Mouse (Mus musculus): ENCODE results near the gene Insc. TPM values are rescaled to one million over a fixed set of nuclear protein-coding genes. Genes with fewer than 3 reads are reported as not detected.

Gene Insc
- total and polyA plus RNA-seq, 3 experiments = not detected

DNA sequence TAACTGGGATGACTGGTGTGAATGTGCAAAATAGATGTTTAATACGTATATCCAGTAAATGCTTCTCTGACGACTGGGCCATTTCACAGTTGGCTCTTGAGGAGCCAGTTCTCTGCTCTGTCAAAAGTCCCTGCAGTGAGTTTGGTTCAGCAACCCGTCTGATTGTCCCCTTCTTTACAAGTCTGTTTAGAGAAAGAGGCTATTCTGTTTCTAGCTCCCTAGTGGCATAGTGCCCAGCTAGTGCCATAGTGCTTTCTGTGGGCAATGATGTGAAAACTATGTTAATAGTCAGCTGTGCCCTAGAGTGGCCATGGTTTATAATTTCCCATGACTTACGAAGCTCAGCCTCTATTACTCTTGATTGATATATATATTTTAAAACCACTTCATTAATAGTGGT, 143.4 kb downstream of the Insc start:
- H3K4me1 ChIP-seq (ENCODE audit: control insufficient read depth in 1 of 2, insufficient read depth in 2 of 2) = no peaks in the 10 kb centered on the region
- H3K27ac ChIP-seq (ENCODE audit: insufficient read depth, low read depth) = no peak overlapping the region
- dilution Hi-C loops (cut with MboI; ENCODE audit: extremely low pct_ligation_motif_present, extremely low pct_unique_long_range_greater_than_20kb, low sequenced_read_pairs) (no loop called here), in situ Hi-C loops (cut with MboI; ENCODE audit: low pct_ligation_motif_present, low pct_unique_long_range_greater_than_20kb, low sequenced_read_pairs) (no loop called here)
- no peak overlapping the region for H3K4me3 ChIP-seq (replicated peaks in 1 of 3; ENCODE audit: low read depth in 2 of 3, low read length in 2 of 3, poor library complexity in 1 of 3)
- H3K79me2 ChIP-seq (replicated peaks; ENCODE audit: control insufficient read depth, extremely low read depth, insufficient read depth, poor library complexity, severe bottlenecking) = no peaks in the 10 kb centered on the region
- no peak overlapping the region for H3K4me2 ChIP-seq (ENCODE audit: insufficient read depth, low read depth, poor library complexity, severe bottlenecking)
- peaks cover 11% of the 10 kb centered on the region for H3K9me3 ChIP-seq (replicated peaks; ENCODE audit: low read length)
- no peak for DNase-seq (ENCODE audit: extremely low read depth)
- TF ChIP-seq MAFK (IDR thresholded peaks at IDR 0.05; ENCODE audit: insufficient replicate concordance, low read length) (no peak), MAZ (IDR thresholded peaks at IDR 0.05; ENCODE audit: low read depth, low read length) (no peak), POLR2AphosphoS2 (IDR thresholded peaks at IDR 0.05; ENCODE audit: low read depth, low read length) (no peak), USF2 (conservative IDR thresholded peaks at IDR 0.05; ENCODE audit: low read depth, low read length) (no peak), SIN3A (IDR thresholded peaks at IDR 0.05; ENCODE audit: low read length) (no peak), MAX (IDR thresholded peaks at IDR 0.05; ENCODE audit: low read length) (no peak), ZKSCAN1 (IDR thresholded peaks at IDR 0.05; ENCODE audit: borderline replicate concordance, low read depth, low read length) (no peak)
- no peak overlapping the region for H3K9ac ChIP-seq (ENCODE audit: insufficient read depth, low read depth)
- no peaks in the 10 kb centered on the region for H3K27me3 ChIP-seq (replicated peaks)
- H3K36me3 ChIP-seq (replicated peaks in 1 of 2; ENCODE audit: control insufficient read depth in 1 of 2, insufficient read depth in 1 of 2, low read length in 1 of 2) = no peaks in the 10 kb centered on the region

DNA sequence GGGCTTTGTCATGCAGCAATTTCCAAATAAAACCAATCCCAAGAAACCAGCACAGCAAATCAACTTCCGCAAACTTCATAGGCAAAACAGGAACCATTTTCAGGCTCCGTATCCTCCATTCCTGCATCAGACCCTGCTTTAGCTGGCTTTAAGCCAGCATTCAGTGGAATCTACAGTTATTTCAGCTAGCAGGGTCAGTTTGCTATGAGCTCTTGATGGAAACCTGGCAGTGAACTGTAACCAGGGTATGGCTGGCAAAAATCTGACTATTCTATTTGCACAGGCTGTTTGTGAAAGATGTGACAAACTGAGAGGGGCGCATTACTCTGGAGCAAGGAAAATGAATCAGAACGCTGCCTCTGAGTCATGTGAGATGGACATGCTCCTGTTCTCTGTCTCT, 146.7 kb downstream of the Insc start:
- in situ Hi-C loops (cut with MboI; ENCODE audit: low pct_ligation_motif_present, low pct_unique_long_range_greater_than_20kb, low sequenced_read_pairs) = no loop called here
- peaks cover 11% of the 10 kb centered on the region for H3K9me3 ChIP-seq (replicated peaks; ENCODE audit: low read length)
- H3K9ac ChIP-seq (ENCODE audit: insufficient read depth, low read depth) = no peak overlapping the region
- H3K4me3 ChIP-seq (replicated peaks in 1 of 3; ENCODE audit: low read depth in 2 of 3, low read length in 2 of 3, poor library complexity in 1 of 3) = no peak overlapping the region
- H3K27ac ChIP-seq (ENCODE audit: insufficient read depth, low read depth) = no peak overlapping the region
- no peak overlapping the region for H3K4me2 ChIP-seq (ENCODE audit: insufficient read depth, low read depth, poor library complexity, severe bottlenecking)
- dilution Hi-C loops (cut with MboI; ENCODE audit: extremely low pct_ligation_motif_present, extremely low pct_unique_long_range_greater_than_20kb, low sequenced_read_pairs) = no loop called here
- 0 out of 4 replicates have a peak, but pooled peaks cover 0 to 5% of the 10 kb centered on the region in 2 experiments for H3K4me1 ChIP-seq (ENCODE audit: control insufficient read depth in 1 of 2, insufficient read depth in 2 of 2)
- no peaks in the 10 kb centered on the region for H3K79me2 ChIP-seq (replicated peaks; ENCODE audit: control insufficient read depth, extremely low read depth, insufficient read depth, poor library complexity, severe bottlenecking)
- no peak for DNase-seq (ENCODE audit: extremely low read depth)
- no peak for TF ChIP-seq USF2 (conservative IDR thresholded peaks at IDR 0.05; ENCODE audit: low read depth, low read length)
- TF ChIP-seq ZC3H11A (IDR thresholded peaks at IDR 0.05; ENCODE audit: low read depth, low read length) = no peak
- TF ChIP-seq CTCF (conservative IDR thresholded peaks at IDR 0.05 in 1 of 2, IDR thresholded peaks at IDR 0.05 in 1 of 2; ENCODE audit: low read depth in 2 of 2, low read length in 2 of 2) = no peak
- no peak for TF ChIP-seq JUN (IDR thresholded peaks at IDR 0.05; ENCODE audit: insufficient read depth, low read depth, low read length)
- TF ChIP-seq POLR2A (IDR thresholded peaks at IDR 0.05; ENCODE audit: low read depth, low read length) = no peak
- no peak for TF ChIP-seq MAFK (IDR thresholded peaks at IDR 0.05; ENCODE audit: insufficient replicate concordance, low read length)
- no peak for TF ChIP-seq USF1 (IDR thresholded peaks at IDR 0.05; ENCODE audit: low read depth, low read length)
- TF ChIP-seq POLR2AphosphoS2 (IDR thresholded peaks at IDR 0.05; ENCODE audit: low read depth, low read length) = no peak
- TF ChIP-seq SMC3 (IDR thresholded peaks at IDR 0.05; ENCODE audit: low read depth, low read length) = no peak
- TF ChIP-seq IRF4 (IDR thresholded peaks at IDR 0.05; ENCODE audit: low read depth, low read length) = no peak
- TF ChIP-seq GABPA (IDR thresholded peaks at IDR 0.05; ENCODE audit: insufficient replicate concordance, low read depth, low read length) = no peak
- TF ChIP-seq MAZ (IDR thresholded peaks at IDR 0.05; ENCODE audit: low read depth, low read length) = no peak
- no peak for TF ChIP-seq CHD2 (IDR thresholded peaks at IDR 0.05; ENCODE audit: low read length)
- no peak for TF ChIP-seq RCOR1 (conservative IDR thresholded peaks at IDR 0.05; ENCODE audit: low read depth, low read length)
- no peak for TF ChIP-seq ELF1 (IDR thresholded peaks at IDR 0.05; ENCODE audit: low read depth, low read length)
- H3K27me3 ChIP-seq (replicated peaks) = no peaks in the 10 kb centered on the region
- no peaks in the 10 kb centered on the region for H3K36me3 ChIP-seq (replicated peaks in 1 of 2; ENCODE audit: control insufficient read depth in 1 of 2, insufficient read depth in 1 of 2, low read length in 1 of 2)

All from CH12.LX (cell line).